Mouse (Mus musculus) lung, adult 2 months (tissue): ENCODE measurements around the gene Cramp1l.

ENCODE experiments used
- CTCF ChIP-seq: fragments of 200-500 bp; IDR thresholded peaks from 2 replicates; pipeline ENCODE4 v1.5.1; 2011; ENCODE audit warnings: mild to moderate bottlenecking, low read length, control low read depth; ENCODE audit not compliant: insufficient read depth
- POLR2A ChIP-seq: fragments of 200-500 bp; IDR thresholded peaks from 2 replicates; pipeline ENCODE4 v1.6.1; 2011; ENCODE audit warnings: low read depth, mild to moderate bottlenecking, control low read depth, low read length, borderline replicate concordance; ENCODE audit errors: extremely low read depth

- no peak for TF ChIP-seq CTCF
- TF ChIP-seq POLR2A: no peak
Observed at GRCm38 (mm10) chr17:25044879-25045278, 29.3 kb upstream of the Cramp1l start.
